Mouse (Mus musculus) leukemia stem cell, adult 10-12 weeks (primary cell): ENCODE results near the gene Gm20716. TPM values are rescaled to one million over a fixed set of nuclear protein-coding genes. Genes with fewer than 3 reads are reported as not detected.

Source experiments
- polyA plus RNA-seq: library from polyadenylated mRNA; stranded (reverse); fragments of >175 nt; gene quantifications from 2 replicates; pipeline ENCODE4 v1.2.3, GENCODE M21; 2012; ENCODE audit warnings: low replicate concordance

Gm20716 gene
- polyA plus RNA-seq: not detected in 2 replicates

DNA sequence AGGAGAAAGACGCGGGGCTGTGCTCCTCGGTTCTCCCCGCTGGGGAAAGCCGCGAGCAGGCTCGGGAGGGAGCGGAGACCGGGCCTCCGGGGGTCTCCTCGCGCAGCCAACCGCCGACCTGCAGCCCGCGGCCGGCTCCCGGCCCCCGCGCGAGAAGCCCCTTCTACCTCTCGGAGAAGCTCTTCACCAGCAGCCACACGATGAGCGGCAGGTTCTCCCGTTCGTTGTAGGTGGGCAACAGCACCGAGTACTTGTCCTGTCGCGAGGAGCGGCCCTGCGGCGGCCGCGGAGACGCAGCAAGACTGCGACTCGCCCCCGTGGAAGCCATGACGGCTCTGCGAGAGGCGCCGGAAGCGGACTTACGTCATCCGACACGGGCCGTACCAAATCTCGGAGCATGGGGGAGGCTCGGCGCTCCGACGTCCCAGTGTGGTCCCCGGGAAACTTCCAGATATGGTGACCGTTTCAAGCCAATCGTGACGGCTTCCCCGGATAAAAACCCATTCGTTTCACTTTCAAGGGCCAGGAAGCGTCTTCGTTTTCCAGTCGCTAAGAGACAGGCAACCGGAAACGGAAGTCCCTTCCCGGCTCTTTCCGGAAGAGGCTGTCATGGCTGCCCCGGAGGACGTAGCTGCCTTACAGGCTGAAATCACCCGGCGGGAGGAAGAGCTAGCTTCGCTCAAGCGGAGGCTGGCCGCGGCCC, at the start of gene Gm20716, which contains the start of the genes Dpm1 and Mocs3:
Gene Gm20716 (minus strand): TSS at position 339 of the 703 bp plus-strand sequence.
Gene Dpm1 (minus strand): TSS at position 566 of the 703 bp plus-strand sequence.
Gene Mocs3 (plus strand): TSS at position 597 of the 703 bp plus-strand sequence.

DNA sequence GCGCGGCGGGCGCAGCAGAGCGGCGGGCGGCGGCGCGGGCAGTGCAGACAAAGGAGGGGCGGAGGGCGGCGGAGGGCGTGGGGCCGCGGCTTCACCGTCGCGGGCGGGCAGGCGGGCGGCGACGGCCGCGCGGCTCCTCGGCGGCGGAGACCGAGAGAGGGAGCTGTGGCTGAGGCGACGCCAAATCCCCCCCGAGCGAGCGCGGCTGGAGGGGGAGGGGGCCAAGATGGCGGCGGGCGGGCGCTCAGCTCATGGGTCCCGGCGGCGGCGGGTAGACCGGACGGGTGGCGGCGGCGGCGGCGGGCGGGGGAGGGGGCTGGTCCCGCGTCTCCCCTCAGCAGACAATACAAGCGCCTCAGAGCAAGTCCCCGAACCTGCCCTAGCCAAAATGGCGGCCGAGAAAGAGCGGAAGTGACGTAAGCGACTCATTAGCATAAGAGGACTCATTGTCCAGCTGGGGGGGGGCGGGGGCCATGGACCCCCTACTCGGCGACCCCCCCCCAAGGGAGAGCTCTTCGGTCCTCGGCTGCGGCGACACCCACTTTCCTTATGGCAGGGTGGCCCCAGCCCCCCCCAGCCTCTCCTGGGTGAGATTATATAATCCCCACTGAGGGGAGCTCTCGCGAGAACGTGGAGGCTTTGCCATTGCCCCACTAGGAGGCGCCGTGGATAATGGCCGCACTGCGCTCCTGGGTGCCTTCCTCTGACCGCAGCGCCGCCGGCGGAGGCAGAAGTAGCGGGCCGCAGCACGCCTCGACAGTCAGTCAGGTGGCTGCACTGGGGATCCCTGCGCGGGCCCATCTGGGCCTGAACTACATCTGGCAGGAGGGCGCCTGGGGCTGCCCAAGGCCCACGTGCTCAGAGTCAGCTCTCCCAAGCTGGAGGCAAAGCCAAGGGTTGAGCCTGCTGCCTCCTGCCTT, 23.2 kb downstream of the Gm20716 start, which contains the start of gene Adnp:
Gene Adnp (minus strand): TSS at position 388 of the 920 bp plus-strand sequence.

Other genes starting within 250 kb of the Gm20716 start
- gene Ripor3, start 219.7 kb downstream of the Gm20716 start, polyA plus RNA-seq: 1.1 and 3.5 TPM in 2 replicates
- gene Pard6b, start 149.4 kb downstream of the Gm20716 start, polyA plus RNA-seq: 0.72 and 0.85 TPM in 2 replicates
- 37.1 and 52.2 TPM in 2 replicates for gene Adnp, start 23.3 kb downstream of the Gm20716 start, polyA plus RNA-seq
- gene Dpm1, start 227 bp upstream of the Gm20716 start, polyA plus RNA-seq: 10.7 and 39.3 TPM in 2 replicates
- gene Mocs3, start 258 bp upstream of the Gm20716 start, polyA plus RNA-seq: 25.5 and 26.7 TPM in 2 replicates
- gene Kcng1, start 51.4 kb upstream of the Gm20716 start, polyA plus RNA-seq: not detected in 2 replicates